Mouse (Mus musculus) layer of hippocampus, adult 11-12 months (tissue): ENCODE measurements around the gene Samd14.
"Not testable (repeated sequence)": the region's sequence is repeated elsewhere in the genome, so short reads cannot be mapped to it uniquely, and the experiment has no call there.

ENCODE experiments used
- DNase-seq: peaks from one replicate; pipeline ENCODE4 v3.0.0; 2022; ENCODE audit warnings: low spot score

Gene Samd14

DNA sequence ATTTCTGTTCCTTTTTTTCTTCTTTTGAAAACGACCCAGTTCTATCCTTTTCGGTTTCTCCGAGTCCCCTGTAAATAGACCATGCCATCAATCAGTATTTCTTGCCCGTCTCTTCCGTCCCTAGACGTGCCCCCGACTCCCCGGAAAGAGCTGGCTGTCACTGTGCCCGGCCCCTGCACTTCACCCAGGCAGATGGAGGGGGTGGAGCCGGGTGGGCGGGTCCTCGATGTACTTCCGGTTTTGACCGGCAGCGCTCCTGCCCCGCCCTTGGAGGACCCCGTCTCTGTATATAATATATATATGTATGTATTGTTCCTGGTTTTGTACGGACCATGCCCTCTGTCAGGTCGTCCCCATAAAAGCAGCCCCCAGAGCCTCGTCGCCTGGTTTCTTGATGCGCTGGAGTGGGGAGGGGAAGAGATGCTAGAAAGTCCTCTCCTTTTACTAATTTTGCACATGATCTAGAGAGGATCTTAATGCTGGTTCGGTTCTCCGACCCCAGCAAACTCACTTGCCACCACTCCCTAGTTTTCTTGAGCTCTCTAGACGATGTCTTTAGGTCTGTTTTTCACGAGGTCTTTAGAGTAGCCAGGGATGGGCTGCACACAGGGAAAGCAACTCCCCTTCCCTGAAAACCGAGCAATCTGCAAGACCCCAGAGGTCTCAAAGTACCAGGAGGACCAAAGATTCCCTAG is 3.0 kb upstream of the Samd14 start:
- DNase-seq = peak; percentile 78

DNA sequence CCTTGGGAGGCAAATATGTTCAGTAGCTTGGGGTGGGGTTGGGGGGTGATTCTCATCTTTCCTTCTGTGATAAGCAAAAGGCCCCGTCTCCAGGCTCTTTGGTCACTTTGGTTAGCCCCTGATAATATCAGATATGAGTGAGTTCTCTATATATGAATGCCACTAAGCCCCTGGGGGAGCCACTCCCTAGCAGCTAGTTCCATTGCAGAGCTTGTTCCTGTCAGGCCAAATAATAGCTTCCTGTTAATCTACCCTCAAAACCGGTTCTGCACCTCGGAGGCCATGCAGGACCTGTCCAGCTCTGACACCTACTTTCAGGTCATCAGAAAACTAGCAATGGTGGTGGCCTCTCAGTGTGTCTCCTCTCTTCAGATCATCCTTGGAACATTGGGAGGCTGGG is 2.3 kb upstream of the Samd14 start:
- no peak for DNase-seq

- DNase-seq = no peak
Measured at GRCm38 (mm10) chr11:95008661-95009628, 734 bp upstream of the Samd14 start.

GRCm38 (mm10) chr11:95010141-95010739 is 561 bp downstream of the Samd14 start:
- DNase-seq = no peak

- DNase-seq = not testable (repeated sequence)
Measured at GRCm38 (mm10) chr11:95010841-95011403, 1.2 kb downstream of the Samd14 start.

DNA sequence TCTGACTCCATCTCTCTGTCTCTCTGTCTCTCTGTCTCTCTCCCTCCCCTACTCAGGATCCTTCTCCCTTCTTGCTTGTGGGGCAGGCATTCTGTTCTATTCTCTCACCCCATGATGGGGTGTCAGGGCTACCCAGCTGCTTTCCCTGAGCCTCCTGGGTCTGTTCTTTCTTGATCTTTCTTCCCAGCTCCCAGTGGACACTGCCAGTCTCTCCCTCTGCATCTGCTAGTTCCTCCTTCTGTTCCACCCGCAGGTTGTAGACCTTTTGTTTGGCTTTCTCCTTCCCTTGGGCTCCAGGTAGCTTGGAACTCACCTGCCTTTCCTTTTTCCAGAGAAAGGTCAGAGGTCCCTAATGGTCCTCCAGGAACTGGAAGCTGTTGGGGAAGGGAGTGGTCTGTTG is 1.7 kb downstream of the Samd14 start:
- DNase-seq = no peak

DNA sequence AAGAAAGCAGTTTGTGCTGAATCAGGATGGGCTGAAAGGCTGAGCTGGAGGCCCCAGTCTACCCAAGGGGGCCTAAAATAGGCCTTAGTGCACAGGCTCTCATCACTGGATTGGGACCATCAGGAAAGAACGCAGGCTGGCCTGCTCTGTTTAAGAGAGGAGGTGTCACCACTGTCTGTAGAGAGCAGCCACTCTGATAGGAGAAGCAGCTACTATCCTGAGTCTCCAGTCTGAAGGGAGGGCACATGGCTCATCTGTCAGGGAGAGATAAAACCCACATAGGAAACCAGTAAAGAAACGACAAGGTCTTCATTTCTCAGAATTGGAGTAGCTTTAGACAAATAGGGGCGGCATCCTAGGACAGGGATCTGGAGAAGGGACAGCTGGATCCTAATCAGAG is 2.4 kb downstream of the Samd14 start:
- no peak for DNase-seq

- no peak for DNase-seq
Measured at GRCm38 (mm10) chr11:95012487-95012886, 2.8 kb downstream of the Samd14 start.

- DNase-seq = no peak
Measured at GRCm38 (mm10) chr11:95015484-95015883, 5.8 kb downstream of the Samd14 start.

DNA sequence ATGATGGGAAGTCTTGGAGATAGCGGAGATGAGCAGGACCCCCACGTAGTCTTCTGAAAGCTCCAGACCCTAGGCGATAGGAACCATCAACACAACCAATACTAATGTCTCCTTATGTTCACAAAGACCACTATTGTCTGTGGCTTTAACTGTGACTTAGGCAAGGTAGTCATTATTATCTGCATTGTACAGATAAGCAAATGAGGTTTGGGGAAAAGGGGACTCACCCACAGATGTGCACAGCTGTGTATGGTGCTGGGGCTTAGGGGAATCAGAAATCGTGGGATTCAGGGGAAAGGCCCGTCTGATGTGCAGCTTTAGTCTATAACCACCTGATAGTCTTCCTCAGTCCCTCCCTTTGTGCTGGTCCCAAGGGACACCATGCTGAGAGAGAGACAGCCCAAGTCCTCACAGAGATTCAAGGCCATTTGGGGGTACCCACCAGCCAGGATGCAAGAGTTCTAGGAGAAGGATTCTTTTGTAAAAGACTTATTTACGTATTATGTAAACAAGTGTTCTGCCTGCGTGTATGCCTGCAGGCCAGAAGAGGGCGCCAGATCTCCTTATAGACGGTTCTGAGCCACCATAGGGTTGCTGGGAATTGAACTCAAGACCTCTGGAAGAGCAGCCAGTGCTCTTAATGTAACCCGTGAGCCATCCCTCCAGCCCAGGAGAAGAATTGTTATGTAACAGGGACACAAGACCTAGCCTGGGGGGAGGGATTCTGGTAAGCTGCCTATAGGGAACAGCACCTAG is 12.7 kb downstream of the Samd14 start:
- DNase-seq = no peak

- no peak for DNase-seq
Measured at GRCm38 (mm10) chr11:95023481-95023880, 13.8 kb downstream of the Samd14 start.

DNA sequence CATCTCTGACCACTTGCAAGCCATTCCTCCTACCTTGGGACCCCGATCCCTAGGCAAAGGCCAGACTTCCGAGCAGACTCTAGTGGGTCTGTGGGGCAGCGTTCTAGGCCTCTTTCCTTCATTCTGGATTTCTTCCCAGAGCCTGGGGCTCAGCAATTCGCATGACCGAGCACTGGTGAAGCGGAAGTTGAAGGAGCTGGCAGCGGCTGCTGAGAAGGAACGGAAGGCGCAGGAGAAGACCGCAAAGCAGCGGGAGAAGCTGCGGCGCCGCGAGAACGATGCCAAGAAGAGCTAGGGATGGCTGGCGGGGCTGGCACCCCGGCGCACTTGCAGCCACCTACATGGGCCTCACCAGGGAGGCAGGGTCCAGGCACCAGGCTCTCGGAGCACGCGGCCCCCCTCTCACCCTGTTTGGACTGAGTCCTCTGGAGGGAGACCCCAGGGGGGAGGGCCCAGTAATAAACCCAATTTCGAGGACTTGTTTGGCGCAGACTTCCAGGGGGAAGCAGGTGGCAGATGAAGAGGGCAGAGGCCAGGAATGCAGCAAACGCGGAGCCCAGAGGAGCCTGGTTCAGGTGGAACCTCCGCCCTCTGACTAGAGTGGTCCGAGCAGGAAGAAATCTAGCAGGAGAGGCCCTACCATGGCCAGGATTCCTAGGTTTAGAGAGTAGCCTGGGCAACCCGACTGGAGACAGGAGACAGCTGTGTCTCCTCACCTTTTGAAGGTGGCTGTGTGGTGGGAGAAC is 14.9 kb downstream of the Samd14 start:
- DNase-seq = no peak

DNA sequence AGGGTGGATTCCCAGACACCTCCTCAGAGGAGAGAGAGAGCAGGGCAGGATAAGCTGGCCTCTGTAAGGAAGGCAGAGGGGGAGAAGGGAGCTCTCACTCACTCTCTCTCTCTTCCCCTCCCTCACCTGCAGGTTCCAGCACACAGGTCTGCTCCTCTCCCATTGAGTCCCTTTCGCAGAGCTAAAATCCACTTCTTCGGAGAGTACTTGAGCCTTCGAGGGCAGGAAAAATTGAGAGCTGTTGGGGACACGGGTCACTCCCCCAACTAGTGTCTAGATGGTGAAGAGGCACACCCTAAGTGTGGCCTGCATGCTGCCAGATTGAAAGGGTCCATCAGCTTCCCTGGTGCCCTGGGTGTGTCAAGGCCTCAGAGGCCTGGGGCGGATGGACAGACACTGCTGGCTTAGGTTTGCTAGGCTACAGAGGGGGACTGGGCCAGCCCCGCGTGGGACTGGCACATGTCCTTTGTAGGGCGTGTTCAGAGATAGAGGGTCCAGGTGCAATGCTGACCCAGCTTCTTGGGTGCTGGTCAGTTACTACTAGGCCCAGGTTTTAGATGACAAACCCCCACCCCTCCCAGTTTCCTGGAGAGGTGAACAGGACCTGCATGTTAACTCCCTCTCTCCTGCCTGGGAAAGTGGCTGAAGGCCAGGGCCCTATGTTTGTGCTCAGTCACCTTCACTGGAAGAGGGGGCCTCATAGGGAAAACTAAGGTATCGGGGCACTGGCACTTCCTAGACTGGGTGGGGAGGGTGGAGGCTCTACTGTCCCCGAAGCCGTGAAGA is 15.7 kb downstream of the Samd14 start:
- no peak for DNase-seq

- no peak for DNase-seq
Measured at GRCm38 (mm10) chr11:95026090-95026542, 16.4 kb downstream of the Samd14 start.

DNA sequence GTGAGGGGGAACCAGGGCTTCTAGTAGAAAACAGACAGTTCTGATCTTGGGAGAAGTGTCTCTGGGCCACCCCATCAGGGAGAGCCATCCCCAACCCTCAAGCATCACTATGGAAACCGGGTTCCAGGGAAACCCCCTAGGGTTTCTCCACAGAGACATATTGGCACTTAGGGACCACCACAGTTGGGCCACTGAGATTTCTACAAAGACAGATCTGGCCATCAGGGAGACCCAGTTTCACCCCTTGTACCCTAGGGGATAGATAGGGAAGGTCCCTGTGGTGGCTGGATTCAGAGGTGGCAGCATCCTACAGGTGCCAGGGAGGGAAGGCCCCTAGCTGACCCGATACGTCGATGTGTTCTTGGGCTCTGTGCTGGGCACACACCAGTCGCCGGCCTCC is 17.2 kb downstream of the Samd14 start:
- DNase-seq = no peak

GRCm38 (mm10) chr11:95027850-95028470 is 18.3 kb downstream of the Samd14 start:
- no peak for DNase-seq

GRCm38 (mm10) chr11:95032945-95033344 is 23.3 kb downstream of the Samd14 start:
- DNase-seq = no peak

- DNase-seq = no peak
Measured at GRCm38 (mm10) chr11:95033617-95034016, 23.9 kb downstream of the Samd14 start.

DNA sequence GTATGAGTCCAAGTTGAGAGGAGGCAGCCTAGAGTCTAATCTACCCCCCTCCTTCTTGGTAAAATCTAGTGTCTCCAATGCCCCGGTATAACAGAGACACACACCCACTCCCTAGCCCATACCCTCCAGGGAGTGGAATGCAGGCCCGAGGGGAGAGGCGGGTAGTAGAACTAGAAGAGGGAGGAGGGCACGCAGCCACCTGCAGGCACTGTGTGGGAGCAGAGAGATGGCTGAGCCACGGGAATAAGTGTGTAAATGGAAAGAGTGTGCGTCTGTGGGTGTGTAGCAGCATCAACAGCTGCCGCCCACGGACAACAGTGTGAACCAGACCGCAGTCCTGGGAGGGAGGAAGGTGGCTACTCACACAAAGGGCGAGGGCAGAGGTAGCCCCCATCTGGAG is 25.2 kb downstream of the Samd14 start:
- no peak for DNase-seq

- DNase-seq = no peak
Measured at GRCm38 (mm10) chr11:95036521-95036920, 26.8 kb downstream of the Samd14 start.
